Mouse (Mus musculus): Measurements from ENCODE around the gene Ankrd44.

- TF ChIP-seq CTCF (IDR thresholded peaks at IDR 0.05) (no peak), EP300 (IDR thresholded peaks at IDR 0.05; ENCODE audit: insufficient read depth, low read depth, low read length) (no peak), POLR2A (IDR thresholded peaks at IDR 0.05; ENCODE audit: insufficient read depth, low read depth, low read length) (no peak)
These were observed 117.1 kb downstream of the Ankrd44 start for GRCm38 (mm10) chr1:54809098-54809490.

All from heart, adult 2 months (tissue).